Mouse (Mus musculus): Measurements from ENCODE around the gene Hba-a2. TPM values are rescaled to one million over a fixed set of nuclear protein-coding genes. Genes with fewer than 3 reads are reported as not detected.
A peak's percentile ranks its signal among the peaks of the same experiment; 100 is the strongest.
"Not testable (repeated sequence)": the region's sequence is repeated elsewhere in the genome, so short reads cannot be mapped to it uniquely, and the experiment has no call there.

Gene Hba-a2
- total RNA-seq, 2 experiments from 2014 or later: 8,713 to 18,074 TPM

DNA sequence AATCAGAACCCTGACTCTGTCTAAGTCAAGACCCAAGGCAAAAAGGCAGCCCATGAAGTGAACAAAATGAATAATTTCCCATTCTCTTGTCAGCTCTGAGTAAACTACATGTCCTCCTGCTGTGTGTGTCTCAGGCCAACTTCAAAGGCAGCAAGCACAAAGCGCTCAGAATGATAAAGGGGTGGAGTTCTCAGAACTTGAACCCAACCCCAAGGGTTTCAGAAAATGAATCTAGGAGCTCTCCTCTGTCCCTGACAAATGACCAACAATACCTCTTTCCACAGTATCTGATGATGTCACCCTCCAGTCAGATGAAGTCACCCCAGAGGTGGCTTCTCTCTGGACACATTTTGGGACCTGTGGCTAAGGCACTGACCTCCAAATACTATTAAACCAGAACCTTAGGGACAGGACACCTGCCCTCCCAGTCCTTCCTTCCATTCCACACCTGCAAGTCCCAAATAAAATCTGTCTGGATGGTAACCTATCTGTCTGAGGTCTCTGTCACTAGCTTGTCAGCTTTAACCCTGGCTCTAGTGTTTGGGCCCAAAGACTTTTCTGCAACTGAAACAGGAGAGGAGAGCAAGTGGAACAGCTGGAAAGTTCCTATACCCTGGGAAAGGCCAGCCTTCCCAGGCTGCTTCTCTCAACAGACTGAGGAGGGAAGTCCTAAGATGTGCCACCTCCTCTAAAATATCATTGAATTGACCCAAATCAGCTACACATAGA, 14.7 kb upstream of the Hba-a2 start:
- intact Hi-C loops (cut with DNase I): no loop called here
- DNase-seq (ENCODE audit: low spot score): no peak

DNA sequence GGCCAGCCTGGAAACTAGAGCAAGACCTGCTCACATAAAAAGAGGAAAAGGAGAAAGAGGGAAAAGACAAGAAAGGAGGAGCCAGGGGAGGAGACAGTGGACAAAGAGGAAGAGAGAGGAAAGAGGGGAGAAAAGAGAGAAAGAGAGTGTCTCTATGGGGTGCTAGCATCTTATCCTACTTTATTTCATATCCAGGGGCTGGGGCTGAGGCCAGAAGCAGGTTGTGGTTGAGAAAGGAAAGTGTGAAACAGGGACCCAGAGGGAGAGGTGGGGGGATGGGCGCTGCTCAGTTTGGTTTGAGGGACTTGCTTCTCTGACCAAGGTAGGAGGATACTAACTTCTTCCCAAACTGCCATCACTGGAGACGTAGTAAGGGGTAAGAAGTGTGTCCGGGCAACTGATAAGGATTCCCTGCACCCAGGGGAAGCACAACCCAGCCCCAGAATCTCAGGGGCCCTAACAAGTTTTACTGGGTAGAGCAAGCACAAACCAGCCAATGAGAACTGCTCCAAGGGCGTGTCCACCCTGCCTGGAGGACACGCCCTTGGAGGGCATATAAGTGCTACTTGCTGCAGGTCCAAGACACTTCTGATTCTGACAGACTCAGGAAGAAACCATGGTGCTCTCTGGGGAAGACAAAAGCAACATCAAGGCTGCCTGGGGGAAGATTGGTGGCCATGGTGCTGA, 13.1 kb upstream of the Hba-a2 start, which contains the start of gene Hba-a1:
Gene Hba-a1, plus strand, starts transcription at position 421 of the 687 bp plus-strand sequence.
- intact Hi-C loops (cut with DNase I); DNase-seq (ENCODE audit: low spot score): not testable (repeated sequence)

GRCm38 (mm10) chr11:32284582-32284981, 11.7 kb upstream of the Hba-a2 start:
- intact Hi-C loops (cut with DNase I); DNase-seq (ENCODE audit: low spot score): not testable (repeated sequence)

GRCm38 (mm10) chr11:32285031-32285775, 11.1 kb upstream of the Hba-a2 start:
- DNase-seq (ENCODE audit: low spot score): no peak
- intact Hi-C loops (cut with DNase I): loop anchor here (5.0 kb wide), 1 partner anchor 37 kb away; no protein-coding TSS in a partner anchor

GRCm38 (mm10) chr11:32285887-32286286, 10.4 kb upstream of the Hba-a2 start:
- intact Hi-C loops (cut with DNase I): loop anchor here (2.0 to 5.0 kb wide), 2 partner anchors 36 to 103 kb away; no protein-coding TSS in a partner anchor
- DNase-seq (ENCODE audit: low spot score): not testable (repeated sequence)

DNA sequence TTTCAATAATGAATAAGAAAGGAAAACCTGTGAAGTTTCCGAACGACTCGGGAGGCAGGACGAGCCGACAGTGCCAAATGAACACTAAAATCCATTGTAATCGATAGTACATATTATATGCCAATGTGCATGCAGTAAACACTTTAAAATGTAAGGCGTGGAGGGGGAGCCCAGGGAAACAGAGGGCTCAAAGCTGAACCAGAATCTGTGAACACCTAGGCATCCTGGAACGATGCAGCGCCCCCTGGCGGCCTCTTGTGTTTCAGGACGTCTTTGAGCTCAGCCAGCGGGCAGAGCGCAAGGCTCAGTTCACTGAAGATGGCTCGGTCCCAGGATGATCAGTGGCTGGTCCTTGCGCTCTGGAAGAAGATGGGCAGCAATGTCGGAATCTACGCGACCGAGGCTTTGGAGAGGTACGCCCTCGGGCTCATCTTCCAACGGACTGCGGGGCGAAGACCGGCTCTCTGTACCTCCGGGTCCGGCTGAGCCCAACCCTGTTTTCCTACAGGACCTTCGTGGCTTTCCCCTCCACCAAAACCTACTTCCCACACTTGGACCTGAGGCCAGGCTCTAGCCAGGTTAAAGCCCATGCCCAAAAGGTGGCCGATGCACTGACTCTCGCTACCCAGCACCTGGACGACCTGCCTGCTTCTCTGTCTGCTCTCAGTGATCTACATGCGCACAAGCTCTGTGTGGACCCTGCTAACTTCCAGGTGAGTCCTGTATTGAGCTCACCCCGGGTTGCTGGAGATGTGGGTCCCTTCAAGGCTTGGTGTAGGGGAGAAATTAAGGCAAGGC, 9.4 kb upstream of the Hba-a2 start, which contains the start of gene Hbq1b:
Gene Hbq1b, plus strand, starts transcription at position 271 of the 798 bp plus-strand sequence.
- DNase-seq (ENCODE audit: low spot score): peak; percentile 32
- intact Hi-C loops (cut with DNase I): loop anchor here (2.0 to 5.0 kb wide), 2 partner anchors 35 to 104 kb away; no protein-coding TSS in a partner anchor

DNA sequence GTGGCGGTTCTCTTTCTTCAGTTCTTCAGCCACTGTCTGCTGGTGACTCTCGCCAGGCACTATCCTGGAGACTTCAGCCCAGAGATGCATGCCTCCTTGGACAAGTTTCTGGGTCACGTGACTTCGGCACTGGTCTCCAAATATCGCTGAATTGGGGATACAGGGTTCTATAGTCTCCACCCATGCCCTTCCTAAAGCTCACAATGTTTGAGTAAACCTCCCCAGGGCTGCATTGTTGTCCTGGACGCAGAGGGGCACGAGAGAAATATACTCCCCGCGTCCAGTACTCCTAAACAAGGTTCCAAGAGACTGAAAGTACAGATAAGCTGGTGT, 8.8 kb upstream of the Hba-a2 start:
- intact Hi-C loops (cut with DNase I): loop anchor here (2.0 to 5.0 kb wide), 2 partner anchors 35 to 105 kb away; no protein-coding TSS in a partner anchor
- no peak for DNase-seq (ENCODE audit: low spot score)

DNA sequence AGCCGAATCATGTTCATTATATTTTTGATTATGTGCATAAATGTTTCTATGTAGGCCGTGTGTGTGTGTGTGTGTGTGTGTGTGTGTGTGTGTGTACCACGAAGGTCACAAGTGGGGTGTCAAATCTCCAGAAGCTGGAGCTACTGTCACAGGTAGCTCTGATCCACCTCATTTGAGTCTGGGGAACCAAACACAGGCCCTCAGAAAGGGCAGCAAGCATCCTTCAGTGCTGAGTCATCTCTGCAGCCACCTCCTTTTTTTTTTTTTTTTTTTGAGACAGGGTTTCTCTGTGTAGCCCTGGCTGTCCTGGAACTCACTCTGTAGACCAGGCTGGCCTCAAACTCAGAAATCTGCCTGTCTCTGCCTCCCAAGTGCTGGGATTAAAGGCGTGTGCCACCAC, 3.5 kb upstream of the Hba-a2 start:
- intact Hi-C loops (cut with DNase I); DNase-seq (ENCODE audit: low spot score): not testable (repeated sequence)

DNA sequence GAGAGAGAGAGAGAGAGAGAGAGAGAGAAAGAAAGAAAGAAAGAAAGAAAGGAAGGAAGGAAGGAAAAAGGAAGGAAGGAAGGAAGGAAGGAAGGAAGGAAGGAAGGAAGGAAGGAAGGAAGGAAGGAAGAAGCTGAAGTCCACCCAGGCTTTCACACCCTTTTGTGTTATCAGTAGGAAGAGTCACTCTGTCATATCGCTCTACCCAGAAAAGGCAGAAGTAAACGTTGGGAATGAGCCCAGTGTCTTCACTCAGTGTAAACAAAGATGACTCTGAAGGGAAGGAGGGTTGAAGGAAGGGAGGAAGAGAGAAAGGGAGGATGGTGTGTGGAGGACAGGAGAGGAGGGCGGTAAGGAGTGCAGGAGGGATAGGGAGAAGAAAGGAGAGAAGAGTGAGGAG, 2.8 kb upstream of the Hba-a2 start:
- intact Hi-C loops (cut with DNase I): not testable (repeated sequence)

GRCm38 (mm10) chr11:32297417-32297816, 1.1 kb downstream of the Hba-a2 start:
- DNase-seq (ENCODE audit: low spot score); intact Hi-C loops (cut with DNase I): not testable (repeated sequence)

More for the DNA sequence above, 2.8 kb upstream of the Hba-a2 start:
- not testable (repeated sequence) for DNase-seq (ENCODE audit: low spot score)

DNA sequence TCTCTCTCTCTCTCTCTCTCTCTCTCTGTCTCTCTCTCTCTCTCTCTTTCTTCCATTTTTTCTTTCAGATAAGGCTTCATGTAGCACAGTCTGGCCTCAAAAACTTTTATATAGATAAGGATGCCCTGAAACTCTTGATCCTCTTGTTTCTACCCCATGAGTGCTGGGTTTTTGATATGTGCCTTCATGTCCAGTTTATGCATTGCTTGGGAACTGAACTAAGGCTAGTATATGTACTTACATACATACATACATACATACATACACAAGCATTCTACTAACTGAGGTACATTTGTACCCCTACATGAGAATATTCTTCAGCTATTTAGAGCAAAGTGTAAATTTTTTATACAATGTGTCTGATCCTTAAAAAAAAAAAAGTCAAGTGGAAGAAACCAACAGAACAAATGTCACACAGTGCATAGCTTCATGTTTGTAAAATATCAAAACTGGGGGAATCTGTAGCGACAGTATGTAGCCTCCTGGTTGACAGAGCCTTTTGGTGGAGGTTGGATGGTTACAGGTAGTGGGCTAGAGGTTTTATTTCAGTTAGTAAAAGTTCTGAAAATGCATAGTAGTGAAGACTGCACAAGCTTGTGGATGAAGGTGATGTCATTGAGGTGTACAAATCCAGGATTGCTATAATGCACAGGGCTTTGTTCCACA, 1.7 kb downstream of the Hba-a2 start:
- intact Hi-C loops (cut with DNase I): no loop called here

DNA sequence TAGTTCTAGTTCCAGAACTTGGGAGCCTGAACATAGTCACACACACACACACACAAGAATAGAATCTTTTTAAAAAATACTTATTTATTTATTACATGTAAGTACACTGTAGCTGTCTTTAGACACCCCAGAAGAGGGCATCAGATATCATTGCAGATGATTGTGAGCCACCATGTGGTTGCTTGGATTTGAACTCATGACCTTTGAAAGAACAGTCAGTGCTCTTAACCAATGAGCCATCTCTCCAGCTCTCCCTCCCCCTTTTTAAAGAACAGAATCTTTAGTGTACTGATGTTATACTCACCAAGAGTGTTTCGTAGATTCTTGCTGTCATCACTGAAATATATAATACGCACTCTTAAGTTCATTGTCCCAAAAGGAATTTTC, 2.2 kb downstream of the Hba-a2 start:
- DNase-seq (ENCODE audit: low spot score): no peak
- intact Hi-C loops (cut with DNase I): no loop called here

More for the DNA sequence above, 1.7 kb downstream of the Hba-a2 start:
- DNase-seq (ENCODE audit: low spot score): no peak

- DNase-seq (ENCODE audit: low spot score): not testable (repeated sequence)
- intact Hi-C loops (cut with DNase I): loop anchor here (5.0 kb wide), 1 partner anchor 118 kb away; no protein-coding TSS in a partner anchor
Observed at GRCm38 (mm10) chr11:32299865-32300264, 3.6 kb downstream of the Hba-a2 start, which contains the start of gene Hbq1a. TSS of gene Hbq1a (plus strand) at chr11:32300069.

DNA sequence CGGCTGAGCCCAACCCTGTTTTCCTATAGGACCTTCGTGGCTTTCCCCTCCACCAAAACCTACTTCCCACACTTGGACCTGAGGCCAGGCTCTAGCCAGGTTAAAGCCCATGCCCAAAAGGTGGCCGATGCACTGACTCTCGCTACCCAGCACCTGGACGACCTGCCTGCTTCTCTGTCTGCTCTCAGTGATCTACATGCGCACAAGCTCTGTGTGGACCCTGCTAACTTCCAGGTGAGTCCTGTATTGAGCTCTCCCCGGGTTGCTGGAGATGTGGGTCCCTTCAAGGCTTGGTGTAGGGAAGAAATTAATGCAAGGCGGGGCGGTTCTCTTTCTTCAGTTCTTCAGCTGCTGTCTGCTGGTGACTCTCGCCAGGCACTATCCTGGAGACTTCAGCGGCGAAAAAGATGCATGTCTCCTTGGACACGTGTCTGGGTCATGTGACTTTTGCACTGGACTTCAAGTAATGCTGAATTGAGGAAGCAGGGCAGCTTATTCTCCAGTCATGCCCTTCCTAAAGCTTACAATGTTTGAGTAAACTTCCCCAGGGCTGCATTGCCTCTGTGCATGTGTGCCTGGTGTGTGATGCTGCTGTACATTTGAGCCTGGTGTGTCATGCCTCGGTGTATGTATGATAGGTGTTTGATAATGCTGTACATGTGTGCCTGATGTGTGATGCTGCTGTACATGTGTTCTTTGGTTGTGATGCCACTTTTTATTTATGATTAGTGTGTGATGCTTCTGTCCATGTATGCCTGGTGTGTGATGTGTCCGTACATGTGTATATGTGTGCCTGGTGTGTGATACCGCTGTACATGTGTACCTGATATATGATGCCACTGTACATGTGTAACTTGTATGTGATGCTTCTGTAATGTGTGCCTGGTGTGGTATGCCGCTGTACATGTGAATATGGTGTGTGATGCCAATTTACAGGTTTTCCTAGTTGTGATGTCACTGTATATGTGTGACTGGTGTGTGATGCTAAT, 4.3 kb downstream of the Hba-a2 start:
- DNase-seq (ENCODE audit: low spot score): no peak
- intact Hi-C loops (cut with DNase I): loop anchor here (5.0 kb wide), 1 partner anchor 118 kb away; no protein-coding TSS in a partner anchor

DNA sequence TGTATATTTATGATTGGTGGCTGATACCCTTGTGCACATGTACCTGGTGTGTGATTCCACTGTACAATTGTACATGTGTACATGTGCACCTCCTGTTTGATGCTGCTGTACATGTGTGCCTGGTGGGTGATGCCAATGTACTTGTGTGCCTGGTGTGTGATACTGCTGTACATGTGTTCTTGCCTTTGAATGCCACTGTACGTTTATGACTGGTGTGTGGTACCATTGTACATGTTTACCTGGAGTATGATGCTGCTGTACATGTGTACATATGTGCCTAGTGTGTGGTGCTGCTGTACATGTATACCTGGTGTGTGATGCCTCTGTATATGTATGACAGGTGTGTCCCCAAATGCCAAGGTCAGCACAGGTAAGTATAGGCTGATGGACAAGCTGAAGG, 5.2 kb downstream of the Hba-a2 start:
- no peak for DNase-seq (ENCODE audit: low spot score)
- intact Hi-C loops (cut with DNase I): loop anchor here (5.0 kb wide), 1 partner anchor 119 kb away; no protein-coding TSS in a partner anchor

DNA sequence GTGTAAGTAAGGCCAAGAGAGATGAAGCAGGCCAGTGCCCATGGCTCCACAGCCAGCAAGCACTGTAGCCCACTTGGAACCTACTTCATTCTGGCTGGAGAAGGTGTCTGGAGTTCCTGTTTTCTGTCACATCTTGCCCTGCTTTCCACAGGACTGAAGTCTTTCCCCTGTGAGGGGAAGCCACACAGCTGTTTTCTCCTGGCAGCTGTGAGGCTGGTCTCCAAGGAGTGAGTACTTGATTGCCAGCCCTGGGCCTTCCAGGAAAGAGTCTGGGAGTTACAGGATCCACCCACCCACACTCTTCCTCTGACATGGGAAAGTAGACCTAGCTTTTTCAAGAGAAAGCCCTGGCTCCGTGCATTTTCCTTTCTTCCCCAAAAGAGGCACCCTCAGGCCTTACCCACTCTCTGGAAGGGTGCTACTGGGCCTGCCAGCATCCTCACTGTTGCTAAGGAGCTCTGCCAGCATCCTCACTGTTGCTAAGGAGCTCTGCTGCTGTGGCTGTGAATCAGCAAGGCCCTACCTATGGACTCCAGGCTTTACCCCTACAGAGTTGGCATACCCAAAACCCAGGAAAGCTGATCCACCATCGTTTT, 6.6 kb downstream of the Hba-a2 start:
- no peak for DNase-seq (ENCODE audit: low spot score)
- intact Hi-C loops (cut with DNase I): loop anchor here (5.0 kb wide), 1 partner anchor 121 kb away; no protein-coding TSS in a partner anchor

GRCm38 (mm10) chr11:32303455-32303854, 7.2 kb downstream of the Hba-a2 start:
- intact Hi-C loops (cut with DNase I): loop anchor here (5.0 kb wide), 1 partner anchor 121 kb away; no protein-coding TSS in a partner anchor
- DNase-seq (ENCODE audit: low spot score): no peak

Measured in heart, postnatal 25 days (tissue).